Mouse (Mus musculus) thymus, postnatal 0 days (tissue): ENCODE results near the gene Pfkfb2. TPM values are rescaled to one million over a fixed set of nuclear protein-coding genes. Genes with fewer than 3 reads are reported as not detected.
A peak's percentile ranks its signal among the peaks of the same experiment; 100 is the strongest.

Experiments
- DNase-seq: peaks from one replicate; pipeline ENCODE4 v3.0.0-alpha.2; 2015; ENCODE audit warnings: low spot score
- polyA plus RNA-seq: library from polyadenylated mRNA; unstranded; fragments of >200 nt; fragmentation: Nextera tagmentation; extraction: Ambion mirVana; gene quantifications from 2 replicates; pipeline ENCODE4 v1.2.1, GENCODE M21; 2015

The Pfkfb2 gene
- polyA plus RNA-seq, 1 experiment from 2014 or later, result 3.8 TPM

DNA sequence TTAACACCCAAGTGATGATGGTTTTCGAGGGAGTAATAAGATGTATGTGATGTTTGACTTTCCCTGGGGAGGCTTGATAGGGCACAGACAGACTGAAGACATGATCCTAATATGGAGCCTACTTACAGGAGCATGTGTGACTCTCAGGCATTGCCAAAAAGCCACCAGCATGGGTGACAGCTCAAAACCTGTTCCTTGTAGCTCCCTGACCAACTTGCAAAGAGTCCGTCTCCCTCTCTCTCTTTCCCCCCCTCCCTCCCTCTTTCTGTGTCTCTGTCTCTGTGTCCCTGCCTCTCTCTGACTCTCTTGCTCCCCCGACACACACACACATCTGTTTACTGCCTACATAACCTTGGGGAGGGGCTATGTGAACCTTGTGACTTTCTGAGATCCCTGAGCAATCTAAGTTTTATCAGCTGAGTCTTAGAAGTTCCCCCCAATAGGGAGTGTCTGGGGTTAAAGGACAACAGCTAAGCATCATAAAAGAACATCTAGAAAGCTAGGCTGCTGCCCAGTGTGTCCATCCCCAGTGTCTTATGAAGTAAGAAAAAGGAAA is 9.6 kb upstream of the Pfkfb2 start:
- no peak for DNase-seq

DNA sequence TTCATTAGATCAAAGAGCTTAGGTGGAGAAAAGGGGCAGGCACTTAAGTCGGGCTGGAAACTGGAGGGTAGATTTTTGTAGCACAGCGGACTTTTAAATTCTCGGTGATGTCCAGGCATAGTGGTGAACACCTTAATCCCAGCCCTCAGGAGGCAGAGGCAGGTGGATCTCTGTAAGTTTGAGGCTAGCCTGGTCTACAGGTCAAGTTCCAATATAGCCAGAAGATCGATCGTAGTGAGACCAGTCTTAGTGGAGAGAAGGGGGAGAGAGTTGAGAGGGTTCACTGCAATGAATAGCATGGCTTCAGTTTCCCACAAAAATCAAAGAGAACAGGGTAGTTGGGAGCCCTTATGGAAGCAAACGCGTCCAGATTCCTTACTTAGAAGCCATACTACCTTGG is 8.9 kb upstream of the Pfkfb2 start:
- DNase-seq, result no peak

DNA sequence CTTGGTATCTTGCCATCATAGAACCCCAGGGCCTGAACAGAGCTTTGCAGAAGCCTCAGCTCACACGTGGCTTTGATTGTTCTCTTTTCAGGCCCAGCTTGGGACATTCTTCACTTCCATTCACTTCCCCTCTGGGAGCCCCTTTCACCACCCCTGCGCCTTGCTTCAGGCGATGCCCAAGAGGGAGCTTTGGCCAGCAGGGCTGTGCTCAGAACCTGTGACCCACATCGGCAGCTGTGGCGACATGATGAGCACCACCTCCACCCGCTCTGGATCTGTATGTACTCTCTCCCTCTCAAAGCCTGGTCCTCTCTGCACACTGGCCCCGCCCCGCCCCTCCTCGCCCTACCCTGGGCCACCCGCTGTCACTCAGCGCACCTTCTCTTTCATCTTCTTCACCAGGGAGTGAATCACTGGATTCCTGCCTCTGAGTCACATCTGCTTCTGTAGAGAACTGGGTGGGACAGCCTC is 8.4 kb upstream of the Pfkfb2 start:
- no peak for DNase-seq

DNA sequence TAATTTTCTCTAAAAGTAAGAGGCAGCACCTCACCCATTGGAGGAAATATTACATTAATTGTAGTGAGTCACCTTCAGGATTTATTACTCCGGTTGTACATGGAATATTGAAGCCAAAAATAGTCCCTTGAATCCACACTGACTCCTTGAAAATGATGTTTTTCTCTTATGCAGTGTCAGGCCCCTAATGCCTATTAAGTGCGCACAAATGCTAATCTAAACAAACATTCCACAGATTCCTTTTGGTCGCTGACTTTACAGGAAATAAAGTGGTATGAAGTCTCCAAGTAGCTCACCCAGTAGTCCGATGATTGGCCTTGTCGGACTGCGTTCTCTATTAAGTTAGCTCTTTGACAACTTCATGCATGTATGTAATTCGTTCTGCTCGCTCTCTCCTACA is 5.8 kb upstream of the Pfkfb2 start:
- no peak for DNase-seq

DNA sequence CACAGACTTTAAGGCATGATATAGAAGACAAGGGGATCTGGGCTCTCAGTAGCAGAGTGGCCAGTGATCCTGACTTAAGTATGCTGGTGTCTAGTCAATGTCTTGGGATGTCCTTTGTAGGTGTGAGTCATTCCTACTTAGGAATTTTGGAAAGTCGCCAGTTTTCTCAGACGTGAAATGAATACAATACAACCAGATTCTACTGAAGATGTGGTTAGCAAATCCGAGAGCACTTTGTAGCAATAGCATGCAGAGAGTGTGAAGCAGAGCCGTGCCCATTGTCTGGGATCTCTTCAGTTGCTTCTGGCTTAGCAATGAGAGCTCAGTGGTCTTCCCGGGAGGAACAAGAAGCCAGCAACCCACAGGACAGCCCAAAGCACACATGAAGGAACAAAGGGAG is 5.4 kb upstream of the Pfkfb2 start:
- DNase-seq, result no peak

DNA sequence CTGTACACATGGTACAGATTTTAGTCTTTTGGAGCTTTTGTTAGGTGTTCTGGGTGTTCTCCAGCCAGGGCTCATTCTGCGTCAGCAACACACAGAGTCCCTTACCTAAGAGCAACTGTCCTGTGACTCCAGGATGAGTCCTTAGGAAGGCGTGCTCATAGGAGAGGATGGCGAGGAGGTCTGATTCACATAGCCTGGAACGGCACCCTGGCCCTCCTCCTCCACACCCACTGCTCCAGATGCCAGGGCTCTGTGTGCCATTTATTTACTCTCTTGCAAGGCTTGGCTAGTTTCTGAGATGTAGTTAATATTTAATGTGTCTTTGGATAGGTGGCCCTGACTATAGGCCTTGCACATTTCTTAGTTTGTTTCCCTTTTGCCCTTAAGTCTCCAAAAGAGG is 4.6 kb upstream of the Pfkfb2 start:
- DNase-seq, result no peak

DNA sequence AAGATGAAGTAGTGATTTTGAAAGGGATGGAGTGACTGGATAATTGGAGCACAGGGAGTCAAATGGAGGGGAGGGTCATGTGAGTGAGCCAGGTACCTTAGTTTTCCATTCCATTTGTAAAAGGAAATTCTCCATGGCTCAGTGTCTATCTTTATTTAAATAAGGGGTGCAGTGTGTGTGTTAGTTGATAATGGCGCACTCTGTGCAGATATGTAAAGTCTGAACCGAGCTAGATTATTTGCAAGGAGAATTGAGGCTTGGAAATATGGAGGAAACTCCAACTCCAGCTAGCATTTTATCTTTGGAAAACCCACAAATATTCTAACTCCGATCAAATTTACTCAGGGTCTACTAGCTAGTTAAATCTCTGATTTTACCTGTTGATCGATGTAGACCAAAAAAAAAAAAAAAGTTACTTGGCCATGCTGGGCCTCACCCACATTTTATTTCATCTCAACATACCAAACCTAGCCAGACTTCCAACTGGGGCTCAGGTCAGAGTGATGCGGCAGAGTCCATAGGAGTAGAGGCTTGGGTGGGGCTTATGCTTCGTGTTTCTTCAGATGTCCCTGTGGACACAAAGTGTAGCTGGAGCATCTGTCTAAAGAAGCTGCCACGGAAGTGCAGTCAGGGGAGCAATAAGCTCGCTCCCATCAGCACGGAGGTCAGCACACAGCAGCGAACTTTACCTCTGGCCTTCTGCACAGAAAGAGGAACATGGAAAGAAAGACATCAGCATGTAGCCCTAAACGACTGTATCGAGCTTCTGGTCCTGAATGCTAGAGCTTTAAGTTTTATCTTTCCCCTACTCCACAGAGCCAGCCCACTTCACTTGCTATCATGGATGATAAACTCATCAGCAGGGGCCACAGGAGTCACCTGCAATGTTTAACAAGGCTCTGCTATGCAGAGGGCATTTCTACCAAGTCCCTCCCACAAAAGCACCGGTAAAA is 3.9 kb upstream of the Pfkfb2 start:
- DNase-seq, result no peak

DNA sequence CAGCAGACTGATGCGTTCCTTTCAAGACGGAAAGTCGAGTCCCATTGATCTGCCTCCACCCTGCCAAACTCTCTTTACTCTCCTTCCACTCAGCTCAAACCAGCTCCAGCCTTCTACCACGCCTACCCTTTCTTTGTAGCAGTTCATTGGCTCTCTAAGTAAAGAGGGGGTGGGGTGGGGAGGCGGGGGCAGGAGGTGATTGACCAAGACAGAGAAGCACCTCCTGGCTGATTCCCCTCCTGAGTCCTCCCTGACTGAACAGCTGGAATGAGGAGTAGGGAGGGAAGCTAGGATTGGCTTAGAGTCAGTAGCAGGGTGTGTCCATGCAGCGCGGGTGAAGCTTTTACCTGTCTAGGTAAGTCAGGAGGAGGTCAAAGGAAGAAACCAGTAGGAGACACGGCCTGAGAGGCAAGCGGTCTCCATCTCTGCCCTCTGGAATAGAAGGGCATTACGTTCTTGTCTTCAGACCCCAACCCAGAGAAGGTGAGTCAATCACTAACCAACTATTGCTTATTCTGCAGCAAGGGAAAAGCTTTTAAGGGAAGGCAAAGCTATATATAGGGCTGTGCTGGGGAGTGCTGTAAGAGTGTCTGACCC is 2.8 kb upstream of the Pfkfb2 start, which contains the start of gene AA986860:
TSS of gene AA986860 (plus strand) at position 236 of the 597 bp plus-strand sequence.
- peak; percentile 14 for DNase-seq

DNA sequence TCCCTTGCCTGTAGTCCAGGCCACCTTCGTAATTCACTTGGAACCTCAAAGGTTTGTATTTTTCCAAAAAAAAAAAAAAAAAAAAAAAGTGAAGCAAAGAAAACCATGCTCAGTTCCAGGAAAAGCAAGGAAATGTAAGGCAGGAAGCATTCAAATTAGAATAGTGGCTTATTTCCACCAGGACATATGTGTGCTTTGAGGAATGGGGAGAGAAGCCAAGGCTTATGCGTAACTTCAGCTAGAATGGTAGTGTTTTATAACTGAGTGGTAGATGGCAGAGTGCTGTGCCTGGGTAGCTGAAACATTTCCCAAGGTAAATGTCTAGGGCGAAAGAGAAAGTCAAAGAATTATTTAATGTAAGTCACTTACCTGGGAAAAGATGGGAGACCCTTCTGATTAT is 345 bp downstream of the Pfkfb2 start:
- no peak for DNase-seq

DNA sequence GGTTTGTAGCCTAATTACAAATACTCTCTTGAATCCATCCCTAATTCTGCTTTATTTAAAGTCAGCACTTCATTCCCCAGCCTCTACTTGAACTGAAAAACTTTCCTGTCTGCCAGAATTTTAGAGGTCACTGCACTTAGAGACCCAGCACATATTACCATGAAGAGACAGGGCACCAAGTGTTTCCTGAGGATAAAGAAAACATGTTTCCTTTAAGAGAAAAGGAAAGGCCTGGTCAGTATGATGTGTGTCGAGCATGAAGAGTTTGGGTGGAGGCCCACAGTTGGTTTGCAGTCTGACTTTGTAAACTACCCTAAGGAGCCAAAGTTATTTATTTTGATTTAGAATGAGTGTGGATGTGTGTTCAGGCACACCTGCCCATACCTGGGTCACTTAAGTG is 983 bp downstream of the Pfkfb2 start:
- no peak for DNase-seq

DNA sequence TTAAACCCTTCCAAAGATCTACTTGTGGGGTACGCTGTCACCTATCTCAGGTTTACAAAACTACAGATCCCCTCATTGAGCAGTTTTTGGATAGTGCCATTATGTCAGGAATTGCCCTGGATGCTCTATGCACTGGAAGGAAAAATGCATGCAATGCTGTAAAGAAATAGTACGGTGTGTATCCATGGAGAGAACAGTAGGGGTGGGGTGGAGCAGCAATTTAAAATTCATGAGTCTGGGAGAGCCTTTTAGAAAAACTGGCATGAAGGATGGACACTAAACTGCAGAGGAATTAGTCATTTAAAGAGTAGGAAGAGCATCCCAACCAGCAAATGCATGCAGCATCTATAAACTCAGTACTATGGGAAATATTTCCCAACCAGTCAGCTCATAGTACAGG is 2.7 kb downstream of the Pfkfb2 start:
- DNase-seq, result no peak

DNA sequence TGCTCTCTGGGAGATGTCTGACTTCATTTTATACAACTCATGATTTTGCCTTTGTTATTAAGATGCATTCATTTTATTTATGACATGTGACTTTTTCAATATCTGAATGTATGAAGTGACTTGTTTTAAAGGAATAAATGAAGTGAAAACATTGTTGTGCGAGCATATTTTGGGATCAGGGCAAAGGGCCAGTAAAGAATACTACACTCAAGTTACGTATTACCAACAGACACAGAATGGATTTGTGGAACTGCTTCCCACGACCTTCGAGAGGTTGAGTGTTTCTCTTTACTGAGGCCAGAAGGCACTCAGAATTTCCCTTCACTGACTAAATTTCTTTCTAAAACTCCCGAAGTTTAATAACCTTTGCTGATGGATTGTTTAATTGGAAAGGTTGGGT is 4.8 kb downstream of the Pfkfb2 start:
- DNase-seq, result no peak

DNA sequence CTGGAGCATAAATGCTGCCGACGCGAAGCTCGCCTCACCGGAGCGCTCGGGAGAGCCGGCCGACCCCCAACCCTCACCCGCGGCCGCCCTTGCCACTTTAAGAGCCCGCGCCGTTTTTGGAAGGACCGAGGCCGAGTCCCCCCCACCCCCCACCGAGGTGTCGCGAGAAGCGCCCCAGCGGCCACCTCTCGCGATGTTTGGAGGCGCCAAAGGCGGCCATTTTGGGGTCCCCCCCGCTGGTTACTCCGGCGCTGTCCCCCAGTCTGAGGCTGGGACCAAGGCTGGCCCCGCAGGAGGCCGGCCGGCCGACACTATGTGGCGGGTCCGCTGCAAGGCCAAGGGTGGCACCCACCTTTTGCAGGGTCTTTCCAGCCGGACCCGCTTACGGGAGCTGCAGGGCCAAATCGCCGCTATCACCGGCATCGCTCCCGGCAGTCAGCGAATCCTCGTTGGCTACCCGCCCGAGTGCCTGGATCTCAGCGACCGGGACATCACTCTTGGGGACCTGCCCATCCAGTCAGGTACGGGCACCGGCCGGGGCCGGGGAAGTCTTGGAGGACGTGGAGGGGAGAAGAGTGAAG is 11.7 kb downstream of the Pfkfb2 start, which contains the start of gene Yod1:
TSS of gene Yod1 (plus strand) at position 37 of the 581 bp plus-strand sequence.
- DNase-seq, result peak; percentile 94

DNA sequence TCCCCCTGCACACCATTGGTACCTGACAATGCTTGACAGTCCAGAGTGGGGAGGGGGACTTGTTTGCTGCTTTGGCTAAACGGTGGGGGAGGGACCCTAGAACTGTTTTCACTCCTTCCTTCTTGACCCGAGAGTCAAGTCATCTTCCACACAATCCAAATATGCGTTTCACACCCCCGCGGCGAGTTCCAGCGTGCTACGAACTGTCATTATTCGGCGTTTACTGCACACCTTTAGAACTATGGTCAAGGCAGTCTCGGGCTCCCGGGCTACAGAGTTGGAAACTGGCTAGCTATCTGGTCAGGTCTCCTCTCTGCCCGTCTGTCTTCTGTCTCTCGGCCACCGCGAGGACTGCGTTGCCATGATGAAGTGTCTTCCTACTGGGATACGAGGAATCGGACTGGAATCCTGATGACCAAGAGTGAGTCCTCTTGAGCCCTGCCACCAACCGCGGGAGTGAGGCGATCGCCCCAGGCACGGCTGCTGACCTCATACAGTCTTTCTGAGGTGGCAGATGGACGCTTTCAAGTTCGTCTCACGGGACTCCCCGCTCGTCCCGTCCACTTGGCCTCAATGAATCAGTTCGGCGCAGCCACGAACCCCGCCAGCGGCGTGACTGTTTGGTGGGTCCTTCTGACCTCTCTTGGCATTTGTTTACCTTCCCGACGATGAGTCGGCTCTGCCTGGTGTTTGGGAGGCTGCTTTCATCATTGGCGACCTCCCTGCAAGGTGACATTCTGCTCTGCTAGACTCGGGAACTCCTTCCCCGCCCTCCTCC is 12.4 kb downstream of the Pfkfb2 start:
- DNase-seq, result peak; percentile 29

DNA sequence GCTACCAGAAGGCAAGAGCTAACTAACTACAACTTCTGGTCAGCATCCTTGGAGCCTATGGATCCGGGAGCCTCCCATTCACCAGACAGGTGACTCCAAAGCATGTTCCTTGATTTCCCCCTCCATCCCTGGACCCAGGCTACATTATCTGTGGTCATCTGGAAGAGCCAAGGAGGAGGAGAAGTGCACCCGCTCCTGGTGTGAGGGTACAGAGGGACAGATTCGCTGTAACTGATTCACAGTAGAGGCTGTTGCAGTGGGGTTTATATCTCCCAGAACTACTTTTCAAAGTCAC is 12.9 kb downstream of the Pfkfb2 start:
- no peak for DNase-seq

DNA sequence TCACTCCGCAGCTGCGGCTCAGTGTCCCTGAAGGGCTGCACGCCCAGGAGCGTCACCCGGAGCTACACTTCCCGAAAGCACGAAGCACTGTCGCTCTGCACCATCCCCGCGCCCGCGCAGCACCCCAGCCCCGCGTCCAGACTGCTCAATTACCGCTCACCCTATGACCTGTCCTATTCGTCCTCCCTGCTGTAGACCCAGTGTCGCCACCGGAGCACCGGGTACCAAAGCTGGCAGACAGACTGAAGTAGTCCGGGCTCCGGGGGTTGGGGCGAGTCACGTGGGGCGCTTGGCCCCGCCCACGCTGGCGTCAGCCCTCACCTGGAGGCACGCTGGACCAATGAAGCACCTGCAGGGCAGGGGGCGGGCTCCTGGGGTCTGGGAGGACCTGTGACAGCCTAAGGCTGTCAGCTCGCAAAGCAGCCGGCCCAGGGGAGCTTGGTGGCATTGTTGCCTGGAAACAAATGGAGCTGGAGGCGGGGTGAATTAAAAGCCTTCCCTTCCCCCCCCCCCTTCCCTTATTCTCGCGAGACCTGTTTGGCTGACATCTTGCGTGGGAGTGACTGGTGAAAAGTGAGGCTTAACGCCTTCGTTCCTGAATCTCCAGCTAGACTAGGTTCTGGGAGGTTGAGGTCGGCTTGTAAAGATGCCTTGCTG is 13.4 kb downstream of the Pfkfb2 start, which contains the start of gene Gm29427:
TSS of gene Gm29427 (minus strand) at position 239 of the 657 bp plus-strand sequence.
- DNase-seq, result peak; percentile 97

DNA sequence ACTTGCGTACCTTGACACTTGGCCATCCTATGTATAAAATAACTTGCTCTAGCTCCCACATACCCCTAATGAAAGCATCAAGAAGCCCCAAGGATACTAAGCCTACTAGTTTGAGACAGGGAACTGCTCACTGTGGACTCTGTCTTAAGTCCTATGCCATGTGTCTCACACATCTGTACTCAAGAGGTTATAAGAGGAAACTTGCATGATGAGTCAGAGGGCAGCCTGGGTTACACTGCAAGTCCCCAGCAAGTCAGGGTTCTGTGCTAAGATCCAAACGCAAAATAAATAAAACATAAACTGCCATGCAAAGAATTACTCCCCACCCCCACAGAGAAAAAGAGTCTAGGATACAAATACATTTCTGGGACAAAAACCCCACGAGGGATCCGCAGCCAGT is 15.0 kb downstream of the Pfkfb2 start:
- no peak for DNase-seq

DNA sequence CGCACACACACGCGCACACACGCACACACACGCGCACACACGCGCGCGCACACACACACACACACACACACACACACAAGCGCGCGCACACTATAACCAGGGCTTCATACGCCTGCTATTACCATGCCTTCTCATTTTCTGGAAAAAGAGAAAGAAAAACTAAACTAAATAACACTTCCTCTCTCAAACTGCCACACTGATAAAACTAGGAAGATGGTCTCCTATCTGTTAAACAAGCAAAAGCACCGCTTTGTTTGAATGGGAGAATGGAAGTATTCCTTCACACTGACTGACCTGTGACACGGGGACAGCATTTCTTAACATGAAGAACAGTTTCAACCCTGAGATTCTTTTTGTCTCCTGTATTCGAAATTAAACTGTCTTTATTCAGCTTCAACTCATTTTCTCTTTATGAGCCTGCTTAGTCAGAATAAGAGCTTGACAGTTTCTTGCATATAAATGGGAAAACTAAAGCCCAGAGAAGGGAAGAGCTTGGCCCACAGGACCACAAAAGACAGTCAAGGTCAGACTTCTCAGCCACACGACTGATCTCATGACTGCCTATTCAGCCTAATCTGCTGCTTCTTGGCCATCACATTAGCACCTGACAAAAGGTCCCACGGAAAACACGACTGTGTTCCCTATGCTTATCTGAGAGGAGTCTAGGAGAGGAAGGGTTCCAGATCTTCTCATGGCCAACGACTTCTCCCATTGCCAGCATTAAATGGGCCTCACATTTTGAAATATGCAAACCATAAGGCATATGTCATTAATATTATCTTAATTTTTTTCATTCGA is 18.6 kb downstream of the Pfkfb2 start:
- no peak for DNase-seq

DNA sequence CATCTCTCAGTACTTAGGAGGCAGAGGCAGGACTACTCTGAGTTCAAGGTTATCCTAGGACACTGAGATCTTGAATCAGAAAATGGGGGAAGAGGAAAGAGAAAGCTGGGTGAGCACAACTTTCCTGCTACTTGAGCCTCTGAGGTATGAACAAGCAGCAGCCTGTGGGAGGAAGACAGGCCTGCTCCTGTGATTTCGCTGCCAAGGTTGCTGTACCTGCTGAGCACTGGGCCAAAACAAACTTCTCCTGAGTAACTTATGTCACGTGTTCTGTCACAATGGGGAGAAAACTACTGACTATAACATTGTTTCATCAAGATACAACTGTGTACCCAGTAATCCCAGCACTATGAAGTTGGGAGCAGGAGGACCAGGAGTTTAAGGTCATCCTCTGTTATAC is 25.4 kb downstream of the Pfkfb2 start:
- DNase-seq, result no peak

DNA sequence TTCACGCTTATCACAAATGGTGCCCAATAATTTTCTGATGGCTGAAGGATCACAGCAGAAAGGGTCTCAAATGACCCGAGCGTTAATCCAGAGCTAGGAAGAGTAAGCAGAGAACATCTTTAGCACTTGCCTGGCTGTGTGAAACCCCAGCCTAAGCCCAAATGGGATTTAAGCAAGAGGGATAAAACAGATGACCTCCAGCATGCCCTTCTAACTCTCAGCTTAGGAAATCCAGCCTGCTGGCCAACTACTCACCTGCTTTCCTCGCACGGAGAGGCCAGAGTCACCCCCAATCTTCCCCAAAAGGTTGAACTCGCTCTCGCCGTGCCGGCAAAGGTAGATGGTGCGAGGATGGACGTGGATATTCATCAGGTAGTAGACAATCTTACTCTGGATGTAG is 27.1 kb downstream of the Pfkfb2 start:
- DNase-seq, result no peak
